Mouse (Mus musculus) megakaryocyte-erythroid progenitor cell, adult 5-6 weeks (primary cell): ENCODE data around the gene 1700022I11Rik. TPM values are rescaled to one million over a fixed set of nuclear protein-coding genes. Genes with fewer than 3 reads are reported as not detected.

Source experiments
- ATAC-seq: replicated peaks from 2 replicates; pipeline ENCODE4 v1.8.0; 2016; ENCODE audit warnings: mild to moderate bottlenecking, inconsistent platforms; ENCODE audit not compliant: severe bottlenecking, poor library complexity, low FRiP score, low TSS enrichment
- total RNA-seq, 2 experiments: library from RNA; stranded (forward) in 1 of 2; stranded (reverse) in 1 of 2; fragments of 200-1000, 215-1000 nt in 1 of 2; fragments of >200 nt in 1 of 2; fragmentation: Nextera tagmentation in 1 of 2; gene quantifications; 2 replicates each; pipeline ENCODE4 v1.2.3; 2014 to 2017

1700022I11Rik gene
- not detected in 2 replicates for total RNA-seq (2014; fragmentation: Nextera tagmentation)
- 1.3 and 3.4 TPM in 2 replicates for total RNA-seq (2017)

DNA sequence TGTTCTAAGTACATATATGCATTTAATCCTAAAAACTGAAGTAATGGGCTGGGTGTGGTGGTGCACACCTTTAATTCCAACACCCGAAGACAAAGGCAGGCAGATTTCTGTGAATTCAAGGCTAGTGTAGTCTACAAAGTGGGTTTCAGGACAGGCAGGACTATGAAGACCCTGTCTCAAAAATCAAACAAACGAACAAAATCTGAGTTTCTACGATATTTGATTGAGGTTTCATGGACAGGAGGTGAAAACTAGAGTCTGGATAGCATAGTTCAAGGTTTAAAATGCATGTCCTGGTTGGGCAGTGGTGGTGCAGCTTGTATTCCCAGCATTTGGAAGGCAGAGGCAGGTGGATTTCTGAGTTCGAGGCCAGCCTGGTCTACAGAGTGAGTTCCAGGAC, at the start of gene 1700022I11Rik:
1700022I11Rik (plus strand) TSS at position 301 of the 400 bp plus-strand sequence.
- ATAC-seq, result no peak

DNA sequence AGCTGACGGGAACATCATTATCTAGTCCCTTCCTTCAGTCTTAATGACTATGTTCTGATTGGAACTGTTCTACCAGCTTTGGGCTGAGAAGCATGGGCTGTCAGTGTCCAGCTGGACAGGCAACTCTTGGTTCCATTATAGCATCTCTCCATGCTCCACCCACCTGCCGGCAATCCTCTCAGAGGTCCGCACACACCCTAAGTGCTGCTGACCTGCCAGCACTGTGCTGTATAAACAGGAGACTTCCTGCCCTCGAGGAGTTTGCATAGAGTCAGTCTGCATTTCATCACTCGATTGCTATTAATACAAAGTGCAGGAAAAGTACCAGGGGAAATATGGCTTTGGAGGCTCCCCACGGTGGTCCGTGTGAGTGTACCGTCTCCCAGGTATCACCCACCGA, 48.7 kb upstream of the 1700022I11Rik start:
- no peak for ATAC-seq

DNA sequence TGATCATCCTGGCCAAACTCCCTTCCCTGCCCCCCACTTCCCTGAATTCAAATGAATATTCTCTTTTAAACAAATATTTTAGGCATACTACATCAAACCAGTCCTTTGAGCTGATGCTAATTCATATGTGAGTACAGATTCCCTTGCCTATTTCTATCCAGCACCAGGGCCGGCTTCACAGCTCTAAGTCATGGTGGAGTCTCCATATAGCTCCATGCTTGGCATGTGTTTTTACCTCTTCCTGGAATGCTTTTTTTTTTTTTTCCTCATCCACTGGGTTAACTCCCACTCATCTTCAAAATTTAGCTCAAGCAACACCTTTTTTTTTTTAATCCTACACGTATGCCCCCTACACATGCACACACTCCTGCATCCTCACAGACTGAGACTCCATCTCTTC, 47.9 kb upstream of the 1700022I11Rik start:
- ATAC-seq, result no peak

DNA sequence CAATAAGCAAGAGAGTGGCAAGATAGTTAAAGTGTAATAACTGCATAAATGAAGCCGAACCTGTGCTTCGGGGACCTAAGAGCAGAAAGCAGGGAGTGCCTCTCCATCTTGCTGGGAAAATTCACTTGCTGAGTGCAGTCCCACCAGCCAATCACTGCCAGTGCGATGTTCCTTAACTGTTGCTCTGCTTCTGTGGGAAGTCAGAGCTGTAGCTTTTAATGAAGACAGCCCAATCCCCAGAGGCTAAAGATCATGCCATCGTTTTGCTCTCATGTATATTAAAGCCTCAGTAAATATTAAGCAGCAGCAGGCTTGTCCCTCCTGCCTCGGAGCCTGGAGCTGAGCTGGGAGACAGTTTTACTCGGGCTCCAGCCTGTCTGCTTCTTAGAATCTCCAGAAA, 47.3 kb upstream of the 1700022I11Rik start:
- no peak for ATAC-seq

DNA sequence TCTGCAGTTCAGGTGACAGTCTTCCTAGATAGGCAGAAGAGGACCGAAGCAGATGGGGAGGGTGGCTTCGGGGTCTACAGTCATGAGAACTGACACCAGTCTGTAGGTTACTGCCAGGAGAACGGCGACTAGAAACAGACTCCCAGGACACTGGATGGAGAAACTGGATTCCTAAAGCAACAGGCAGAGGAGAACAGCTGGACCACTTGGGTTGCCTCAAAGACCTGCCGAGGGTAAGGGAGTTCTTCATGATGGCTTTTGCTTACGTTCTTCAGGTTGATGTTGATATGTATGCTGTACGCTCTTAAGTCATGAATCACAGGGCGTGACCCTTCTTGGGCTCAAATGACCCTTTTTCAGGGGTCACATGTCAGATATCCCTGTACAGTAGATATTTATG, 46.9 kb upstream of the 1700022I11Rik start:
- ATAC-seq, result no peak

DNA sequence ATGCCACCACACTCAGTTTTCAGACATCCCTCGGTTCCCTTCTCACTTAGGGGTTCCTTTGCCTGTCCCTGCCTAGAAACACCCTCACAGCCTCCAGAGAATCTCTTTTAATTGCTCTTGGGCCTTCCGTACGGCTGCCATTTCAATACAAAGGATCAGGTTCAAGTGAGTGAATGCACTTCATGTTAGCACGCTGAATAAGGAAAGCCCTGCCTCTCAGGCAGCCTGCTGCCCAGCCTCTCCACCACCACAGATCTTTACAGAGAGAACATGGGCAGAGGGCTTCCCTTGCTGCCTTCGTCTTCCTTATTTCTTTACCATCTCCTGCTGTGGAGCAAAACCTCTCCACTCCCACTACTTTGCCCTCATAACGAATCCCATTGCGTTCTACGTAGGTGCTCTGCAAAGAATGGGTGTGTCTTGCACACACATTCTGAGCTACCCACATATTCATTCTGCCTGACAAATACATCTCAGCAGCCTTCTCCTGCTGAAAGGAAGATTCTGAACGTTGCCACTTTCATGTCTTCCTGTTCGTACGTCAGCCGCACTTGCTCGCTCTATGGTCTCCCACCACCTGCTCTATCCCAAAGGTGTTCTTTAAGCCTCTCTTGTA, 45.2 kb upstream of the 1700022I11Rik start:
- ATAC-seq, result no peak

DNA sequence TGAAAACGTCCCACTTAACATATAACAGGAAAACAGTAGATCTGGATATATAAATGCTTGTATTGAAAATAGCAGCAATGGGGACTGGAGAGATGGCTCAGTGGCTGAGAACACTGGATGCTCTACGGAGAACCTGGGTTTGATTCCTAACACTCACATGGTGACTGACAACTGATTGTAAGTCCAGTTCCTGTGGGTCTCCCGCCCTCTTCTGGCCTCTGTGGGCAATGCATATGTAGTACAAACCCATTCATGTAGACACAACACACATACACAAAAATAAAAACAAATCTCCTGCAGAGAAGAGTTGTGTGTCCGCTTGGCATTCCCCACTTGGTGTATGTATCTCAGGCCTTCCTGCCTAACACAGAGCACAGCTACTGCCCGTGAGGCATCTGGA, 41.2 kb upstream of the 1700022I11Rik start:
- no peak for ATAC-seq

DNA sequence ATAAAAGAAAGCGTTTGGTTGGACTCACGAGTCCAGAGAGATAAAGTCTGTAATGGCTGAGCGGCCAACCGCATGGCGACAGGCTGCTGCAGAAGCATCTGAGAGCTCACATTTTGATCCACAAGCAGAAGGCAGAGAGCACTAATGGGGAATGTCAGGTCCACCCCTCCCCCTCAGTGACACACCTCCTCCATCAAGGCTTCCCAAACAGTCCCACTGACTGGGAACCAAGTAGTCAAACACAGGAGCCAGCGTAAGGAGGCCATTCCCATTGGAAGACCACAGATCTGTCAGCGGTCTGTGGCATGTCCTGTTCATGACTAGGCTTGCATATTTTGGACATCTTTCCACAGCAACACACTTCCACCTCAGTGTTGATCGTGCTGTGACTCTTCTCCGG, 40.5 kb upstream of the 1700022I11Rik start:
- ATAC-seq, result no peak

DNA sequence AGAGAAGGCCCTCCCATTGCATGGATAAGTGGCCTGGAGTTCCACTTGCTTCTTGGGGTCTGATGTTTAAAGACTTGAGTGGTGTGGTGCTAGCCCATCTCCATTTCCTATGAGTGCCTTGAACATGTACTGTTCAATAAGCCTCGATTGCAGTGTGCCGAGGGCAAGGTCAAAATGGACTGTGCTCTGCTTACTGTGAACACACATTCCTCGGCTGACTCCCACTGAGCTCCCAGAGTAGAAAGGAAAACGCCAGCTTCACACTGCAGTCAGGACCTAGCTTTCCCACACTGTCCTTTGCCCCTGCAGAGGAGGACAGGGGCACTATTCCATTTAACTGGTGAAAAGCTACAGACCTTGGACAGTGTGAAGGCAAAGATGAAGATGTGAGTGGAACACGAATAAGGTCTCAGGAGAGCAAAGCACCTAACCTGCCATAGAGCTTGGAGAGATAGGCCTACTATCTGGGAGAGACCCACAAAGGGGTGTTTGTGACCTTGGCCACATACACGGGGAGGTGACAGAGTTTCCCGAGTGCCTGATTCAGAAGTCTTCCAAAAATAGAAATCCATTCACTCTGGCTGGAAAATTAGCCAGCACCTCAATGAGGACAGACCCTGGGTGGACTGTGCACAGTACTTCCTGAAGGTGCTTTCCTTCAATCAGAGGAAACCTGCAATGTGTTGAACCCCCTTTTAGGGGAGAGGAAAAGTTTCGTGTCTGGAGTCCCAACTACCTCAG, 37.0 kb upstream of the 1700022I11Rik start:
- no peak for ATAC-seq

DNA sequence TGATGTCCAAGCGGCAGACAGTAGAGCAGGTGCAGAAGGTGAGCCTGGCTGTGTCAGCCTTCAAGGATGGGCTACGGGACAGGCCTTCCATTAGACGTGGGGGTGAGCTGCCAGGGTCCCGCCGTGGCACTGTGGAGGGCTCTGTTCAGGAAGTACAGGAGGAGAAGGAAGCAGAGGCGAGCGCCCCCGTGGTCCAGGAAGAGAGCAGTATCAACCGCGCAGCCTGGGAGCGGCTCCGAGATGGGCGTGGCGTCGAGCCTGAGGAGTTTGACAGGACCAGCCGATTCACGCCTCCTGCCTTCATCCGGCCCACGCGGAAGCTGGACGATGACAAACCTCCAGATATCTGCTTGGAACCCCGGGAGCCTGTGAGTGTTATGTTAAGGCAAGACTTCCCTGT, 35.8 kb upstream of the 1700022I11Rik start:
- peak; percentile 93 for ATAC-seq

DNA sequence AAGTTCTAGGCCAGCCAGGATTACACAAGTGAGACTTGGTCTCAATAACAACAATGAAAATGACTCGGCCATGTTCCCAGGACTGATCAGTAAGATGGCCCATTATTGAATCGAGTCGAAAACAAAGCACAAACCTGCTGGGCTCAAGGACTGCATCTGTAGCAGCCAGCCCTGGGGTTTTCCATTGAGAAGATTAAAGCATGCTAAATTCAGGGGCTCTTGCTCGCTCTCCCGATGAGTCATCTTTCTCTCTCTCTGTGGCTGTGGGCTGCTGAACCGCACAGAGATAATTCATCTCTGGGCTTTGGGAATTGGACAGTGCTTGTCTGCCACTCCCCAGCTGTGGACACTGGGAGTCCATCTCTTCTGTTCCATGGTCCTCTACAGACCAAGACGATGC, 28.0 kb upstream of the 1700022I11Rik start:
- no peak for ATAC-seq

DNA sequence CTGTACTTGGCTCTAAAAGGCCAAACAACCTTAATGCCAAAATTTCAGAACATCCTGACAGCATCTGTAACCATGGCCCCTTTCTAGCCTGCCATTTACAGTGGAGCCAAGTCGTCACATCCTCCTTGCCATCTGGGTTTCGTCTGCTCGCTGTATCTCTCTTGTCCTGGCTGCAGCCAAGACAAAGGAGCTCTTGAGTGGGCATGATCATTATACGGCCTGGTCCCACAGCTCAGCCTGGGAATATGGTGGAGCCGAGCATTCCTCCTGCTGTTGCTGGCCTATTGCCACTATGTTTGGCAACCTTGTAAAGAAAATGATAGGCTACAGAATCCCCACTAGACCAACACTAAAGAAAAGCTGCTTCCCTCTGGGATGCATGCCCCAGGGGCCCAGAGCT, 26.1 kb upstream of the 1700022I11Rik start:
- no peak for ATAC-seq

DNA sequence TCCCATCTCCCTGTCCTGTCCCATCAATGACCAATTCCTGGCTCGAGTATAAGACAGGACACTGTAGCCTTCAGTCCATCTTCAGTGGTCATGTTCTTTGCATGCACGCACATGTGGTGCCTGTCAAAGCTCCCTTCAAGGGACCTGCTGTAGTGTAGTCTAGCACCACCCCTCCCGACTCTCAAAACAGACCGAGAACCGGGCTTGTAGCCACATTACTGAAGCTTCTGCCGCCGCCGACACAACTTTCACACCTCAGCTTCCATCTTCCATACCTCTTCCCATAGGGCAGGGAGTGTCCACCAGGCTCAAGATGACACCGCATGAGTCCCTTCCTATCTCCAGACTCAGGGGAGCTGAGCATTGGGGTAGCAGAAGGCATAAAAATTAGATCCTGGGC, 25.2 kb upstream of the 1700022I11Rik start:
- no peak for ATAC-seq

DNA sequence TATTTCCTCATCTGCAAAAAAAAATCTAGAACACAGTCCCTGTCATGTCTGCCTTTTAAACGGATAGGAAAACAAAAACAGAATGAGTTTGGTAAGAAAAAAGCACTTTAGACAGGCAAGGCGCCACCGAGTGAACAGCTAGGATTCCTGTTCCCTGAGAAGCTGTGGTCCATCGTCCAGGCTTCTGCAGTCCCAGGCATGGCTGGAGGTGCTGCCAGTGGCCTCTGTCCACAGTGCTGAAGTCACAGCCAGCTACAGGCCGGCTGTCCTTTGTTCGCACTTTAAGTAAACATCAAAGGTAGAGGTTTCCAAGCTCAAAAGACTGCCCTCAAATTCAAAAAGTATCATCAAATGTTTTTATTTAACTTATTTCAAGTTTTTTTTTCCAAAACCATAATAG, 24.4 kb upstream of the 1700022I11Rik start:
- no peak for ATAC-seq

DNA sequence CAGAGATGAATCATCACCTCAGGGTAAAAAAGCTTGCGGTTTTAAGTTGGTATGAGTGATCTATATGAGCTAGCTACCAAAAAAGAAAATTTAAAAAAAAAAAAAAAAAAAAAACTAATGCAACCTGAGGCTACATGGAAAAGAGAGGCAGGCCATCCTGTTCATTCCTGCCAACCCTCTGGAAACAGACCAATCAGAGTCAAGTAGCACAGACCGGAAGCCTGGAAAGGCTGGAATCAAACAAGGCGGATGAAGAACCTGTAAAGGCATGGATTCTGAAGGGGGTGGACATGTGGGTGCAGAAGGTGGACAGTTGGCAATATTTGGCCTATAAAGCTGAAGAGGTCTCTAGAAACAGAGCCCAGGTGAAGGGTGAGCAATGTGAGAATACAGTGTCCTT, 24.0 kb upstream of the 1700022I11Rik start:
- no peak for ATAC-seq

DNA sequence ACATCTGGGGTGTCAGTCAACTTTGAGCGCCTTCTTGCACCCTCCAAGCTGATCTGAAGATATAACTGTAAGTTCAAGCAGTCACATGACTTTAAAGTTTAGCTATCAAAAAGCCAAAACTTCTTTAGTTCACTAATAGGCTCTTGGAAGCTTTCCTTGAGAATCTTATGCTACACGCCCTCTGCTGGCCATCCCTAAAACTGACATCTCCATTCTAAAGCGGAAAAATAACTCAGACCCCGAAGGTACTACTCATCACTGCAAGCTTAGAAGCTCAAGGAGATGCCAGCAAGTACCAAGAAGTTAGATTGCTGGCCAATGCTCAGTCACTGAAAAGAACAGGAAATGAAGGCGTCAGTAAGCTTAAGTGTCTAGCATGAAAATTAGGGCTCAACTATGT, 23.5 kb upstream of the 1700022I11Rik start:
- ATAC-seq, result no peak

DNA sequence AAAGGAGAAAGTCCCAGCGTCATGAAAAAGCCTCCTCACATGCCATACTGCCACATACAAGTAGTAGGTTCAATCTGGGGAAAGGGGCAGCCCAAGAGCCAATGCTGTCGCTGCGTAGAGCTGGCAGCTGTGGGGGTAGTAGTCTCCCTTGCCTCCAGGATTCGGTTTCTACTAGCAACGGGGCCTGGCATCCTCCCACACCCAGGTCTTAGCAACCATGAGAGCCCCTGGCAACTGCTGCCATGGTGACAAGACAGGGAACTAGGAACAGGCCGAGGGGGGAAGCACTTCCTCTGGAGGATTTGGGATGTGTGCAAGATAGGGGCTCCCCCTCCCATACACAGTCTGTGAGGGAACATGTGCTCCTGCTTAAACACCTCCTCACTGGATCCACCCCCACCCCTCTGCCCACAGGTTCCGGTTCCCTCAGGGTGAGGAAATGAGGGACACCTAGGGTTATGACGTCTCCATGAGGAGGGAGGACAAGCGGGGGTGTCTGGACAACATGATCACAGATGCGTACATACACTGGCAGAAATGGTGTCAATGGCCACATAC, 22.6 kb upstream of the 1700022I11Rik start:
- no peak for ATAC-seq

DNA sequence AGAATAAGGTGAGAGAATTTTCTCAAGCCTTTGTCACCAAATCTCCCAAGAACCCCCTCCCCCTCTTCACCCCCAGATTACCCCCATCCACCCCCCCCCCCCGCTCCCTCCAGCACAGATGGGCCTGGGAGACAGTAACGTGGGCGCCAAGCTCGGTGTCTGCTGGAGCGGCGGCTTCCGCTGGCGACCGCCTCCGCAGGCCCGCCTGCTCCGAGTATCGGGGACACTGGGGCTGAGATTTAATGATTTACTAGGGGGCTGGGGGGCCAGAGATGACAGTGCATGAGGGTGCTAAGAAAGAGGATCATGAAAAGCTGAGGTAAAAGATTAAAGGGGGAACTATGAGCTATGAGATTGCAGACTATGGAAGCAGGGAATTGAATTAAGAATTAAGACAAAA, 20.9 kb upstream of the 1700022I11Rik start:
- no peak for ATAC-seq

DNA sequence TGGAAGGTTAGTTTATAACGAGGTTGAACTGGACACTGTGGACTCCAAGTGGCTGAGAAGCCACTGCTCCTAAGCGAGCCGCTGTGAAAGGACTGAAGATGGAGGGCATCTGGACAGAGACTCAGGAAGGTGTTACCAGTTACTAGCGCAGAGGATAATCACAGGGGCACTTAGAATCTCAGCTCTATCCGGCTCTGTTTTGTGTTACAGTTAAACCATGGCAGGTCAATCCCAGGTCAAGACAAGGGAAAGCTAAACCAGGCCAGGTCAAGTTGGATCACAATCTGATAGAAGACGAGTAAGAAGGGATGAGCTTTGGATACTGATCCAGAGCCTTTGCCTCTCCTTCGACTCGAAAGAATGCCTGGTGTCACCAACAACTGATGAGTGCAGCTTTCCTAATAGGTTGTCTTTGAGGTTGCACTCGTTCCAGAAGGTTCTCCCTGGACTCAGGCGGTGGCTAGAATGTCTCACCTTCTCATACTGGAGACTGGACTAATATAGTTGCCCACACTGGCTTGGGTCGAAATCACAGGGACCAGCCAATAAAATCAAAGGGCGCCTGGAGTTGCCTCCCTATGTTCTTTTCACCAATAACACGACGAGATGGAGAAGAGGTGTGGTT, 20.2 kb upstream of the 1700022I11Rik start:
- 0 out of 2 replicates have a peak, but pooled peaks have one; percentile 2 for ATAC-seq

DNA sequence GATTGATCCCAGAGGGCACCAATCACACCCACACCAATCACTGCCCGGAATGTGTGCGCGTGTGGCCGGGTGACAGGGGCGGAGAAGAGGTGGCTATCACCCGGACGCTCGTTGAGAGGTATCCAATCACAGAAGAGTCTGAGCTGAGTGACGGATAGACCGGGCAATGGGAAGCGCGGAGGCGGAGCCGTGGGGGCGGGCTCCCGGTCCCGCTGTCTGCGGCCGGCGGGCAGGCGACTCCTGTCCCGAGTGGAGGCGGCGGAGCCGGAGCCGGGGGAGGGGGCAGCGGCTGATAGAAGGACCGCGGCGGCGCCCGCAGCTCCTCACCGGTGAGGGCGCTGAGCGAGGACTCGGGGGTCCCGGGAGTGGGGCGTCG, 19.7 kb upstream of the 1700022I11Rik start, which contains the start of gene Dnajb5:
Dnajb5 (plus strand) TSS at position 139 of the 376 bp plus-strand sequence.
- peak; percentile 97 for ATAC-seq
